Mouse (Mus musculus): ENCODE measurements around the gene Gm20517. TPM values are rescaled to one million over a fixed set of nuclear protein-coding genes. Genes with fewer than 3 reads are reported as not detected.

The Gm20517 gene
- polyA plus RNA-seq, 1 experiment, result 11.9 TPM

GRCm38 (mm10) chr17:47602289-47602688, 9.1 kb upstream of the Gm20517 start:
- H3K36me3 ChIP-seq (ENCODE audit: control insufficient read depth, insufficient read depth, low read length, poor library complexity, severe bottlenecking), result peaks cover 47% of the 10 kb centered on the region
- no peaks in the 10 kb centered on the region for H3K27me3 ChIP-seq (ENCODE audit: control insufficient read depth, insufficient read depth, low read length, poor library complexity, severe bottlenecking)
- no peaks in the 10 kb centered on the region for H3K9me3 ChIP-seq (replicated peaks; ENCODE audit: control insufficient read depth, insufficient read depth, low read length, poor library complexity, severe bottlenecking)
- no peak overlapping the region for H3K27ac ChIP-seq (ENCODE audit: insufficient read depth, low read length)
- H3K4me3 ChIP-seq (ENCODE audit: low read depth, low read length), result no peak overlapping the region
- peaks cover 5% of the 10 kb centered on the region for H3K4me1 ChIP-seq (ENCODE audit: control insufficient read depth, insufficient read depth, low read length)
- no peak overlapping the region for H3K9ac ChIP-seq (ENCODE audit: low read depth, poor library complexity, severe bottlenecking)
- TF ChIP-seq CTCF (IDR thresholded peaks at IDR 0.05; ENCODE audit: low read depth, low read length) (no peak), EP300 (IDR thresholded peaks at IDR 0.05; ENCODE audit: insufficient read depth, low read depth, low read length) (no peak)

GRCm38 (mm10) chr17:47606220-47606619, 5.2 kb upstream of the Gm20517 start:
- Histone ChIP-seq H3K27ac (ENCODE audit: insufficient read depth, low read length) (no peak overlapping the region), H3K36me3 (ENCODE audit: control insufficient read depth, insufficient read depth, low read length, poor library complexity, severe bottlenecking) (peaks cover 44% of the 10 kb centered on the region), H3K4me1 (ENCODE audit: control insufficient read depth, insufficient read depth, low read length) (peaks cover 2% of the 10 kb centered on the region), H3K4me3 (ENCODE audit: low read depth, low read length) (no peak overlapping the region), H3K9me3 (replicated peaks; ENCODE audit: control insufficient read depth, insufficient read depth, low read length, poor library complexity, severe bottlenecking) (no peaks in the 10 kb centered on the region), H3K9ac (ENCODE audit: low read depth, poor library complexity, severe bottlenecking) (no peak overlapping the region), H3K27me3 (ENCODE audit: control insufficient read depth, insufficient read depth, low read length, poor library complexity, severe bottlenecking) (no peaks in the 10 kb centered on the region)
- TF ChIP-seq CTCF (IDR thresholded peaks at IDR 0.05; ENCODE audit: low read depth, low read length), result peak; percentile 58
- no peak for TF ChIP-seq EP300 (IDR thresholded peaks at IDR 0.05; ENCODE audit: insufficient read depth, low read depth, low read length)
- no peak for TF ChIP-seq POLR2A (IDR thresholded peaks at IDR 0.05; ENCODE audit: insufficient read depth, low read length)

- TF ChIP-seq POLR2A (IDR thresholded peaks at IDR 0.05; ENCODE audit: insufficient read depth, low read length), result no peak
- no peak for TF ChIP-seq EP300 (IDR thresholded peaks at IDR 0.05; ENCODE audit: insufficient read depth, low read depth, low read length)
- TF ChIP-seq CTCF (IDR thresholded peaks at IDR 0.05; ENCODE audit: low read depth, low read length), result no peak
These were observed 2.2 kb upstream of the Gm20517 start for GRCm38 (mm10) chr17:47609182-47609581.

GRCm38 (mm10) chr17:47611661-47611982, 233 bp downstream of the Gm20517 start:
- H3K9ac ChIP-seq (ENCODE audit: low read depth, poor library complexity, severe bottlenecking), result peak overlapping the region; percentile 53
- no peak overlapping the region for H3K27ac ChIP-seq (ENCODE audit: insufficient read depth, low read length)
- H3K4me3 ChIP-seq (ENCODE audit: low read depth, low read length), result peak overlapping the region; percentile 86
- TF ChIP-seq POLR2A (IDR thresholded peaks at IDR 0.05; ENCODE audit: insufficient read depth, low read length) (no peak), EP300 (IDR thresholded peaks at IDR 0.05; ENCODE audit: insufficient read depth, low read depth, low read length) (no peak), CTCF (IDR thresholded peaks at IDR 0.05; ENCODE audit: low read depth, low read length) (no peak)
- no peaks in the 10 kb centered on the region for H3K27me3 ChIP-seq (ENCODE audit: control insufficient read depth, insufficient read depth, low read length, poor library complexity, severe bottlenecking)
- H3K4me1 ChIP-seq (ENCODE audit: control insufficient read depth, insufficient read depth, low read length), result no peaks in the 10 kb centered on the region
- no peaks in the 10 kb centered on the region for H3K9me3 ChIP-seq (replicated peaks; ENCODE audit: control insufficient read depth, insufficient read depth, low read length, poor library complexity, severe bottlenecking)
- peaks cover 6% of the 10 kb centered on the region for H3K36me3 ChIP-seq (ENCODE audit: control insufficient read depth, insufficient read depth, low read length, poor library complexity, severe bottlenecking)

More at GRCm38 (mm10) chr17:47609182-47609581, 2.2 kb upstream of the Gm20517 start:
- Histone ChIP-seq H3K27me3 (ENCODE audit: control insufficient read depth, insufficient read depth, low read length, poor library complexity, severe bottlenecking) (no peaks in the 10 kb centered on the region), H3K36me3 (ENCODE audit: control insufficient read depth, insufficient read depth, low read length, poor library complexity, severe bottlenecking) (peaks cover 22% of the 10 kb centered on the region), H3K4me3 (ENCODE audit: low read depth, low read length) (no peak overlapping the region), H3K9me3 (replicated peaks; ENCODE audit: control insufficient read depth, insufficient read depth, low read length, poor library complexity, severe bottlenecking) (no peaks in the 10 kb centered on the region), H3K4me1 (ENCODE audit: control insufficient read depth, insufficient read depth, low read length) (no peaks in the 10 kb centered on the region), H3K27ac (ENCODE audit: insufficient read depth, low read length) (no peak overlapping the region), H3K9ac (ENCODE audit: low read depth, poor library complexity, severe bottlenecking) (no peak overlapping the region)

GRCm38 (mm10) chr17:47614018-47614417, 2.6 kb downstream of the Gm20517 start:
- H3K36me3 ChIP-seq (ENCODE audit: control insufficient read depth, insufficient read depth, low read length, poor library complexity, severe bottlenecking), result peaks cover 7% of the 10 kb centered on the region
- TF ChIP-seq EP300 (IDR thresholded peaks at IDR 0.05; ENCODE audit: insufficient read depth, low read depth, low read length), result no peak
- peak; percentile 51 for TF ChIP-seq CTCF (IDR thresholded peaks at IDR 0.05; ENCODE audit: low read depth, low read length)
- no peak overlapping the region for H3K27ac ChIP-seq (ENCODE audit: insufficient read depth, low read length)
- no peak overlapping the region for H3K4me3 ChIP-seq (ENCODE audit: low read depth, low read length)
- H3K9ac ChIP-seq (ENCODE audit: low read depth, poor library complexity, severe bottlenecking), result no peak overlapping the region
- H3K27me3 ChIP-seq (ENCODE audit: control insufficient read depth, insufficient read depth, low read length, poor library complexity, severe bottlenecking), result no peaks in the 10 kb centered on the region
- H3K9me3 ChIP-seq (replicated peaks; ENCODE audit: control insufficient read depth, insufficient read depth, low read length, poor library complexity, severe bottlenecking), result no peaks in the 10 kb centered on the region
- no peaks in the 10 kb centered on the region for H3K4me1 ChIP-seq (ENCODE audit: control insufficient read depth, insufficient read depth, low read length)

GRCm38 (mm10) chr17:47616119-47616518, 4.7 kb downstream of the Gm20517 start:
- Histone ChIP-seq H3K9me3 (replicated peaks; ENCODE audit: control insufficient read depth, insufficient read depth, low read length, poor library complexity, severe bottlenecking) (no peaks in the 10 kb centered on the region), H3K27me3 (ENCODE audit: control insufficient read depth, insufficient read depth, low read length, poor library complexity, severe bottlenecking) (no peaks in the 10 kb centered on the region), H3K27ac (ENCODE audit: insufficient read depth, low read length) (no peak overlapping the region), H3K4me1 (ENCODE audit: control insufficient read depth, insufficient read depth, low read length) (no peaks in the 10 kb centered on the region), H3K4me3 (ENCODE audit: low read depth, low read length) (no peak overlapping the region), H3K36me3 (ENCODE audit: control insufficient read depth, insufficient read depth, low read length, poor library complexity, severe bottlenecking) (peaks cover 5% of the 10 kb centered on the region), H3K9ac (ENCODE audit: low read depth, poor library complexity, severe bottlenecking) (no peak overlapping the region)
- TF ChIP-seq CTCF (IDR thresholded peaks at IDR 0.05; ENCODE audit: low read depth, low read length) (no peak), EP300 (IDR thresholded peaks at IDR 0.05; ENCODE audit: insufficient read depth, low read depth, low read length) (no peak), POLR2A (IDR thresholded peaks at IDR 0.05; ENCODE audit: insufficient read depth, low read length) (no peak)
